8 mouse cellular contexts compared by ENCODE assay signal in genomic region chr12:17709451-17709850, GRCm38 (mm10). TPM values are rescaled to one million over a fixed set of nuclear protein-coding genes. Genes with fewer than 3 reads are reported as not detected.
DNase-seq lines count a peak whose midpoint lies in the region; ATAC-seq lines count a peak whose summit lies in the region.
"Had no signal": no experiment of that assay in that cellular context is flagged by ENCODE, and none has a peak within 500 bp of the region (broad histone marks: within the 10 kb centered on the region; RNA-seq: fewer than 3 reads in every experiment).

No protein-coding gene starts in this region.

- 0 out of 2 replicates have a peak, but pooled peaks have one; percentile 63 for ATAC-seq in megakaryocyte-erythroid progenitor cell, adult 5-6 weeks (replicated peaks; ENCODE audit: low FRiP score, low TSS enrichment, poor library complexity, severe bottlenecking)

- peak; percentile 31 for DNase-seq in thymus, postnatal 4 days
- DNase-seq in thymus, postnatal 36 days, result no peak
- peak; percentile 48 for DNase-seq in forelimb bud, embryonic 11.5 days (ENCODE audit: low read depth, low spot score)
- DNase-seq in layer of hippocampus, adult 8-10 months (ENCODE audit: low spot score in 2 of 2), result no peak
- DNase-seq in left cerebral cortex, adult 9 months (ENCODE audit: low spot score in 2 of 2), result no peak
- no peak for DNase-seq in lung, adult 18-20 months
- DNase-seq: heart, postnatal 36 days had no signal

RNA-seq across cellular contexts. Expression of gene Hpcal1, which starts 18.8 kb away (rescaled TPM):
- total RNA-seq in megakaryocyte-erythroid progenitor cell, adult 5-6 weeks (2014; fragmentation: Nextera tagmentation), result 4.3 and 13.0 TPM in 2 replicates
- 3.0 and 6.8 TPM in 2 replicates for total RNA-seq in megakaryocyte-erythroid progenitor cell, adult 5-6 weeks (2017)
- 10 to 100 TPM; 61.9 to 68.4 (median 66.1) TPM for total RNA-seq in layer of hippocampus, adult 8-10 months (2022)

Comparison
In these comparisons a context has a peak if more than half of its experiments do, and no peak if none do; other contexts are left out.
1. DNase-seq: peak in thymus, postnatal 4 days (single experiment) and forelimb bud, embryonic 11.5 days (single experiment); none in thymus, postnatal 36 days (0 of 2), layer of hippocampus, adult 8-10 months (0 of 2), left cerebral cortex, adult 9 months (0 of 2) and lung, adult 18-20 months (0 of 2).
2. RNA of gene Hpcal1, which starts 18.8 kb away (total RNA-seq): 61.9 to 68.4 TPM in layer of hippocampus, adult 8-10 months; 3.0 to 13.0 TPM in megakaryocyte-erythroid progenitor cell, adult 5-6 weeks; every median in the first group is over 4 times any median in the second.